8 mouse cellular contexts compared by ENCODE assay signal in genomic region chr9:114933037-114933722, GRCm38 (mm10). TPM values are rescaled to one million over a fixed set of nuclear protein-coding genes. Genes with fewer than 3 reads are reported as not detected.
A peak's percentile ranks its signal among the peaks of the same experiment; 100 is the strongest.
DNase-seq lines count a peak whose midpoint lies in the region; ATAC-seq and TF ChIP-seq lines count a peak whose summit lies in the region.

No protein-coding gene starts in this region.

- under 1% methylated on average over 50 of the region's 50 CpGs for WGBS in forebrain, embryonic 14.5 days
- WGBS in liver, embryonic 15.5 days (ENCODE audit: insufficient replicate concordance): under 1% methylated on average over 46 of the region's 50 CpGs
- under 1% methylated on average over 50 of the region's 50 CpGs for WGBS in stomach, embryonic 16.5 days

- TF ChIP-seq CTCF in layer of hippocampus, adult 2 months (conservative IDR thresholded peaks at IDR 0.05): no peak

- peak overlapping the region; percentile 97 for H3K4me2 ChIP-seq in forebrain, embryonic 14.5 days (ENCODE audit: low read length)
- peak overlapping the region; percentile 86 for H3K4me2 ChIP-seq in liver, embryonic 15.5 days
- peak overlapping the region; percentile 96 for H3K4me2 ChIP-seq in stomach, embryonic 16.5 days (ENCODE audit: low read depth, low read length)

- H3K27me3 ChIP-seq in forebrain, embryonic 14.5 days (replicated peaks; ENCODE audit: control insufficient read depth, insufficient read depth, low read length): no peaks in the 10 kb centered on the region
- no peaks in the 10 kb centered on the region for H3K27me3 ChIP-seq in liver, embryonic 15.5 days
- H3K27me3 ChIP-seq in stomach, embryonic 16.5 days (ENCODE audit: control insufficient read depth, insufficient read depth, low read length): no peaks in the 10 kb centered on the region

- H3K4me1 ChIP-seq in forebrain, embryonic 14.5 days (ENCODE audit: control insufficient read depth, insufficient read depth, low read length): peaks cover 6% of the 10 kb centered on the region
- peaks cover 23% of the 10 kb centered on the region for H3K4me1 ChIP-seq in liver, embryonic 15.5 days (replicated peaks)
- H3K4me1 ChIP-seq in stomach, embryonic 16.5 days (ENCODE audit: control insufficient read depth, insufficient read depth, low read length): peaks cover 13% of the 10 kb centered on the region

- H3K27ac ChIP-seq in layer of hippocampus, adult 2 months: peak overlapping the region; percentile 89
- peak overlapping the region; percentile 52; the same call in 1 of the 2 replicates for H3K27ac ChIP-seq in forebrain, embryonic 14.5 days (ENCODE audit: low read depth, low read length)
- peak overlapping the region; percentile 76 for H3K27ac ChIP-seq in liver, embryonic 15.5 days (replicated peaks)
- peak overlapping the region; percentile 75 for H3K27ac ChIP-seq in stomach, embryonic 16.5 days (ENCODE audit: low read length)

- peak overlapping the region; percentile 69 for H3K4me3 ChIP-seq in layer of hippocampus, adult 2 months
- peak overlapping the region; percentile 73 for H3K4me3 ChIP-seq in forebrain, embryonic 14.5 days (ENCODE audit: low read depth, low read length)
- H3K4me3 ChIP-seq in liver, embryonic 15.5 days (replicated peaks): peak overlapping the region; percentile 68
- peak overlapping the region; percentile 74 for H3K4me3 ChIP-seq in stomach, embryonic 16.5 days (replicated peaks; ENCODE audit: low read length)

- no peaks in the 10 kb centered on the region for H3K36me3 ChIP-seq in forebrain, embryonic 14.5 days (ENCODE audit: control insufficient read depth, insufficient read depth, low read length)
- no peaks in the 10 kb centered on the region for H3K36me3 ChIP-seq in liver, embryonic 15.5 days (replicated peaks)
- H3K36me3 ChIP-seq in stomach, embryonic 16.5 days (ENCODE audit: control insufficient read depth, insufficient read depth, low read length): no peaks in the 10 kb centered on the region

- no peaks in the 10 kb centered on the region for H3K9me3 ChIP-seq in forebrain, embryonic 14.5 days (replicated peaks; ENCODE audit: control insufficient read depth, low read length)
- no peaks in the 10 kb centered on the region for H3K9me3 ChIP-seq in liver, embryonic 15.5 days (replicated peaks)
- no peaks in the 10 kb centered on the region for H3K9me3 ChIP-seq in stomach, embryonic 16.5 days (replicated peaks; ENCODE audit: control insufficient read depth, low read length)

- peak overlapping the region; percentile 75 for H3K9ac ChIP-seq in forebrain, embryonic 14.5 days (ENCODE audit: low read length)
- H3K9ac ChIP-seq in liver, embryonic 15.5 days: peak overlapping the region; percentile 62
- peak overlapping the region; percentile 82 for H3K9ac ChIP-seq in stomach, embryonic 16.5 days (ENCODE audit: low read length)

- peak; percentile 30 for ATAC-seq in activated CD4-positive, CD25-positive, alpha-beta regulatory T cell, adult 4 months
- ATAC-seq in forebrain, embryonic 14.5 days: peak; percentile 47
- peak; percentile 20 for ATAC-seq in liver, embryonic 15.5 days (ENCODE audit: insufficient read depth)
- ATAC-seq in stomach, embryonic 16.5 days (ENCODE audit: insufficient read depth, low FRiP score): peak; percentile 52; the same call in 1 of the 2 replicates

- no peak for DNase-seq in layer of hippocampus, adult 2 months (ENCODE audit: low spot score in 2 of 2)
- DNase-seq in layer of hippocampus, adult 18-20 months (ENCODE audit: low spot score in 2 of 2): no peak
- peak; percentile 25 for DNase-seq in forebrain, embryonic 14.5 days (ENCODE audit: low spot score)
- no peak for DNase-seq in kidney, postnatal 10 days
- DNase-seq in left cerebral cortex, adult 9 months (ENCODE audit: low spot score in 2 of 2): no peak

RNA-seq across cellular contexts. Expression of gene Gpd1l, which starts 0.6 kb away (rescaled TPM):
- total RNA-seq in layer of hippocampus, adult 2 months (2021): 10 to 100 TPM; 75.2 to 78.3 TPM
- total RNA-seq in layer of hippocampus, adult 18-20 months (2021): 10 to 100 TPM; 82.4 to 82.5 TPM
- 10 to 100 TPM; 16.7 to 19.0 TPM for polyA plus RNA-seq in activated CD4-positive, CD25-positive, alpha-beta regulatory T cell, adult 4 months (2017; shearing (Covaris generic))
- 10.6 and 14.1 TPM in 2 replicates for polyA plus RNA-seq in forebrain, embryonic 14.5 days (2014; fragmentation: Nextera tagmentation; extraction: Ambion mirVana)
- 6.4 and 6.6 TPM in 2 replicates for polyA plus RNA-seq in liver, embryonic 15.5 days (2015; fragmentation: Nextera tagmentation; extraction: Ambion mirVana)
- 18.7 and 20.2 TPM in 2 replicates for polyA plus RNA-seq in stomach, embryonic 16.5 days (2015; fragmentation: Nextera tagmentation; extraction: Ambion mirVana)

RNA-seq across cellular contexts. Expression of gene Osbpl10, which starts 45.2 kb away (rescaled TPM):
- total RNA-seq in layer of hippocampus, adult 2 months (2021): 10 to 100 TPM; 19.0 to 19.5 TPM
- 10 to 100 TPM; 20.9 to 22.5 TPM for total RNA-seq in layer of hippocampus, adult 18-20 months (2021)
- not detected for polyA plus RNA-seq in activated CD4-positive, CD25-positive, alpha-beta regulatory T cell, adult 4 months (2017; shearing (Covaris generic))
- polyA plus RNA-seq in forebrain, embryonic 14.5 days (2014; fragmentation: Nextera tagmentation; extraction: Ambion mirVana): 1.4 and 1.7 TPM in 2 replicates
- polyA plus RNA-seq in liver, embryonic 15.5 days (2015; fragmentation: Nextera tagmentation; extraction: Ambion mirVana): 0.12 and 0.20 TPM in 2 replicates
- polyA plus RNA-seq in stomach, embryonic 16.5 days (2015; fragmentation: Nextera tagmentation; extraction: Ambion mirVana): 0.95 and 1.4 TPM in 2 replicates

RNA-seq across cellular contexts. Expression of gene Rps27rt, which starts 49.4 kb away (rescaled TPM):
- total RNA-seq in layer of hippocampus, adult 2 months (2021): 10 to 100 TPM; 25.5 to 28.0 TPM
- 10 to 100 TPM; 15.7 to 34.6 TPM for total RNA-seq in layer of hippocampus, adult 18-20 months (2021)
- 1,000 to 10,000 TPM; 2,827 to 5,236 TPM for polyA plus RNA-seq in activated CD4-positive, CD25-positive, alpha-beta regulatory T cell, adult 4 months (2017; shearing (Covaris generic))
- polyA plus RNA-seq in forebrain, embryonic 14.5 days (2014; fragmentation: Nextera tagmentation; extraction: Ambion mirVana): 270 and 313 TPM in 2 replicates
- 111 and 184 TPM in 2 replicates for polyA plus RNA-seq in liver, embryonic 15.5 days (2015; fragmentation: Nextera tagmentation; extraction: Ambion mirVana)
- 421 and 444 TPM in 2 replicates for polyA plus RNA-seq in stomach, embryonic 16.5 days (2015; fragmentation: Nextera tagmentation; extraction: Ambion mirVana)
